Mouse (Mus musculus) liver, adult 2 months (tissue): ENCODE results near the gene Ptgs1. TPM values are rescaled to one million over a fixed set of nuclear protein-coding genes. Genes with fewer than 3 reads are reported as not detected.

Experiments used
- DNase-seq: peaks from one replicate; pipeline ENCODE4 v3.0.0-alpha.2; 2011; ENCODE audit warnings: low read depth, low spot score; ENCODE audit errors: extremely low read depth
- H3K27ac ChIP-seq: fragments of 200-500 bp; replicated peaks from 2 replicates; pipeline ENCODE4 v1.5.1; 2012; ENCODE audit warnings: low read depth, mild to moderate bottlenecking, control low read depth, inconsistent platforms, low read length; ENCODE audit not compliant: insufficient read depth
- H3K27me3 ChIP-seq: fragments of 200-500 bp; 2 replicates; pipeline ENCODE4 v1.6.1; 2012; ENCODE audit warnings: mild to moderate bottlenecking, moderate library complexity, low read length, inconsistent platforms; ENCODE audit not compliant: control insufficient read depth, insufficient read depth
- H3K36me3 ChIP-seq: fragments of 200-500 bp; 2 replicates; pipeline ENCODE4 v1.6.1; 2012; ENCODE audit warnings: low read length, inconsistent platforms; ENCODE audit not compliant: control insufficient read depth, insufficient read depth
- H3K4me1 ChIP-seq: fragments of 200-500 bp; 2 replicates; pipeline ENCODE4 v1.6.1; 2011; ENCODE audit warnings: low read length; ENCODE audit not compliant: control insufficient read depth, insufficient read depth
- H3K4me3 ChIP-seq: fragments of 200-500 bp; 2 replicates; pipeline ENCODE4 v1.5.1; 2011; ENCODE audit warnings: low read depth, mild to moderate bottlenecking, control low read depth, low read length, moderate library complexity; ENCODE audit not compliant: insufficient read depth
- H3K79me2 ChIP-seq: fragments of 200-500 bp; 2 replicates; pipeline ENCODE4 v1.6.1; 2012; ENCODE audit warnings: inconsistent platforms, mild to moderate bottlenecking, low read length, moderate library complexity; ENCODE audit not compliant: control insufficient read depth, insufficient read depth
- H3K9ac ChIP-seq: fragments of 200-500 bp; 2 replicates; pipeline ENCODE4 v1.6.1; 2012; ENCODE audit warnings: low read depth, mild to moderate bottlenecking, control low read depth, inconsistent platforms, low read length
- CTCF ChIP-seq: fragments of 200-500 bp; IDR thresholded peaks from 2 replicates; pipeline ENCODE4 v1.5.1; 2011; ENCODE audit warnings: low read depth, low read length, control low read depth
- POLR2A ChIP-seq: fragments of 200-500 bp; IDR thresholded peaks from 2 replicates; pipeline ENCODE4 v1.6.1; 2011; ENCODE audit warnings: low read length, control low read depth; ENCODE audit not compliant: insufficient read depth; ENCODE audit errors: extremely low read depth
- WGBS: fragments of 180-500 bp; shearing (Covaris S2); methylation state at CpG from one replicate; pipeline ENCODE4 v1.1.7; 2018; 5-methylcytosine and 5-hydroxymethylcytosine counted together
- polyA plus RNA-seq: library from polyadenylated mRNA; depleted of rRNA; stranded (reverse); fragments of >200 nt; gene quantifications from 2 replicates; pipeline ENCODE4 v1.2.3, GENCODE M21; 2012
- total RNA-seq: library from RNA; depleted of rRNA; stranded (reverse); fragments of >200 nt; gene quantifications from 2 replicates; pipeline ENCODE4 v1.2.3, GENCODE M21; 2014

Gene Ptgs1
- total and polyA plus RNA-seq, 2 experiments: 10.9 to 14.4 TPM

- H3K27me3 ChIP-seq: no peaks in the 10 kb centered on the region
- no peaks in the 10 kb centered on the region for H3K79me2 ChIP-seq
- no peak overlapping the region for H3K4me3 ChIP-seq
- 75% methylated on average over 4 of the region's 4 CpGs for WGBS
- no peak for DNase-seq
- TF ChIP-seq CTCF (no peak), POLR2A (no peak)
- H3K36me3 ChIP-seq: no peaks in the 10 kb centered on the region; the same call in 1 of the 2 replicates
- no peak overlapping the region for H3K9ac ChIP-seq
- H3K27ac ChIP-seq: no peak overlapping the region
- no peaks in the 10 kb centered on the region for H3K4me1 ChIP-seq
Measured at GRCm38 (mm10) chr2:36252505-36252904, 22.3 kb downstream of the Ptgs1 start.

- H3K9ac ChIP-seq: no peak overlapping the region
- no peak for TF ChIP-seq POLR2A
- no peak for TF ChIP-seq CTCF
- no peaks in the 10 kb centered on the region for H3K79me2 ChIP-seq
- H3K27ac ChIP-seq: no peak overlapping the region
- no peak overlapping the region for H3K4me3 ChIP-seq
- H3K4me1 ChIP-seq: no peaks in the 10 kb centered on the region
- H3K36me3 ChIP-seq: no peaks in the 10 kb centered on the region; the same call in 1 of the 2 replicates
- no peaks in the 10 kb centered on the region for H3K27me3 ChIP-seq
- WGBS: 92% methylated on average over 2 of the region's 2 CpGs
- DNase-seq: no peak
Measured at GRCm38 (mm10) chr2:36254445-36254844, 24.2 kb downstream of the Ptgs1 start.

- Histone ChIP-seq H3K4me1 (peaks cover 2% of the 10 kb centered on the region), H3K9ac (no peak overlapping the region), H3K27ac (no peak overlapping the region), H3K27me3 (no peaks in the 10 kb centered on the region), H3K4me3 (no peak overlapping the region), H3K79me2 (no peaks in the 10 kb centered on the region), H3K36me3 (no peaks in the 10 kb centered on the region)
- no peak for TF ChIP-seq POLR2A
- no peak for DNase-seq
Measured at GRCm38 (mm10) chr2:36256931-36257330, 26.7 kb downstream of the Ptgs1 start.

- WGBS: 65% methylated on average over 4 of the region's 4 CpGs
- Histone ChIP-seq H3K27ac (no peak overlapping the region), H3K36me3 (no peaks in the 10 kb centered on the region), H3K79me2 (no peaks in the 10 kb centered on the region), H3K27me3 (no peaks in the 10 kb centered on the region), H3K4me1 (peaks cover 2% of the 10 kb centered on the region), H3K4me3 (no peak overlapping the region), H3K9ac (no peak overlapping the region)
- DNase-seq: no peak
- no peak for TF ChIP-seq CTCF
Measured at GRCm38 (mm10) chr2:36259382-36259781, 29.2 kb downstream of the Ptgs1 start.

DNA sequence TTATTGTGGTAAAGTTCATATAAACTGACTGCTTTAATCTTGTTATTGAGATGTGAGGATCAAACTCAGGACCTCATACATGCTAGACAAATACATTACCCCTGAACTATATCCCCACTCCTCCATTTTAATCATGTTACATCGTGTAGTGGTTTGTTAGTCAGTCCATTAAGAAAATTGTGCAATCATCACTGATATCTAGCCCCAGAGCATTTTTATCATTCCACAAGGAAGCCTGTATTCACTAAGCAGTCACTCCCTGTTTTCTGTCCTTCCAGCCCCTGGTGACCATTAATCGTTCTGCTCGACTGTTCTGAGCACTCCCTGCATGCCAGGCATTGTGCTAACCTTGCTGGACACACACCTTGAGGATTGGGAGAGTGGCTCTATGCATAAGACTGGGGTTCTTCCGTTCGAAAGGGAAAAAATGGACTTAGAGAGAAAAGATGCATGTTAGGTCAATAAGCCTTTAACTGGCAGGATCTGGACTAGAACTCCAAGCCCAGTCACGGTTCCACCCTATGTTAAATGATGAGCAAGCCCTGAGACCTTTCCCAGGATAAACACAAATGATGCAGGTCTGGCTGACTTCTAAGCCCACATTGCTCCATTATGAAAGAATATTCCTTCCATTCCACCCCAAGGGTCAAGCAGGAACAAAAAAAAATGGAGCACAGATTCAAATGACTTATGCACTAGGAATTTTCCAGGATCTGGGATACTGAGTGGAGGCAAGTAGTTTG, 29.7 kb downstream of the Ptgs1 start:
- no peak for DNase-seq
- 83% methylated on average over 6 of the region's 6 CpGs for WGBS
- Histone ChIP-seq H3K4me1 (peaks cover 2% of the 10 kb centered on the region), H3K9ac (no peak overlapping the region), H3K4me3 (no peak overlapping the region), H3K27ac (no peak overlapping the region), H3K79me2 (no peaks in the 10 kb centered on the region), H3K36me3 (no peaks in the 10 kb centered on the region), H3K27me3 (no peaks in the 10 kb centered on the region)
- no peak for TF ChIP-seq CTCF
- TF ChIP-seq POLR2A: no peak

GRCm38 (mm10) chr2:36262025-36262424, 31.8 kb downstream of the Ptgs1 start:
- DNase-seq: peak; percentile 76
- Histone ChIP-seq H3K9ac (no peak overlapping the region), H3K27ac (no peak overlapping the region), H3K4me1 (peaks cover 2% of the 10 kb centered on the region), H3K36me3 (no peaks in the 10 kb centered on the region), H3K4me3 (no peak overlapping the region), H3K79me2 (no peaks in the 10 kb centered on the region), H3K27me3 (no peaks in the 10 kb centered on the region)
- TF ChIP-seq CTCF: no peak
- no peak for TF ChIP-seq POLR2A
- WGBS: 21% methylated on average over 4 of the region's 4 CpGs
